Mouse (Mus musculus) hindbrain, embryonic 10.5 days (tissue): Measurements from ENCODE around the gene Tnfrsf26. TPM values are rescaled to one million over a fixed set of nuclear protein-coding genes. Genes with fewer than 3 reads are reported as not detected.
A peak's percentile ranks its signal among the peaks of the same experiment; 100 is the strongest.
"Not testable (repeated sequence)": the region's sequence is repeated elsewhere in the genome, so short reads cannot be mapped to it uniquely, and the experiment has no call there.

Experiments
- DNase-seq: peaks from one replicate; pipeline ENCODE4 v3.0.0-alpha.2; 2017; ENCODE audit warnings: low spot score
- H3K27ac ChIP-seq: fragments of 300-500 bp; sonication (generic); 2 replicates; pipeline ENCODE4 v1.5.1; 2016; ENCODE audit warnings: mild to moderate bottlenecking, moderate library complexity
- H3K27me3 ChIP-seq: fragments of 300-500 bp; sonication (generic); 2 replicates; pipeline ENCODE4 v1.6.1; 2016; ENCODE audit warnings: mild to moderate bottlenecking; ENCODE audit not compliant: poor library complexity, insufficient read depth, severe bottlenecking
- H3K36me3 ChIP-seq: fragments of 300-500 bp; sonication (generic); 2 replicates; pipeline ENCODE4 v1.6.1; 2016; ENCODE audit warnings: mild to moderate bottlenecking, moderate library complexity
- H3K4me1 ChIP-seq: fragments of 300-500 bp; sonication (generic); replicated peaks from 2 replicates; pipeline ENCODE4 v1.6.1; 2016; ENCODE audit warnings: mild to moderate bottlenecking
- H3K4me3 ChIP-seq: fragments of 300-500 bp; sonication (generic); 2 replicates; pipeline ENCODE4 v1.5.1; 2016; ENCODE audit warnings: mild to moderate bottlenecking, moderate library complexity
- H3K9me3 ChIP-seq: fragments of 300-500 bp; sonication (generic); 2 replicates; pipeline ENCODE4 v1.6.1; 2016; ENCODE audit warnings: mild to moderate bottlenecking, moderate library complexity
- WGBS: fragments of 180-500 bp; shearing (Covaris S2); methylation state at CpG from one replicate; pipeline ENCODE4 v1.1.7; 2016; 5-methylcytosine and 5-hydroxymethylcytosine counted together
- polyA plus RNA-seq: library from polyadenylated mRNA; unstranded; fragments of >200 nt; fragmentation: Nextera tagmentation; extraction: Ambion mirVana; gene quantifications from 2 replicates; pipeline ENCODE4 v1.2.1, GENCODE M21; 2016

Gene Tnfrsf26
- 0.18 and 0.31 TPM in 2 replicates for polyA plus RNA-seq

GRCm38 (mm10) chr7:143628540-143628939 lies at the start of gene Tnfrsf26:
Gene Tnfrsf26, minus strand, starts transcription at chr7:143628722.
- no peaks in the 10 kb centered on the region for H3K27me3 ChIP-seq
- no peak for DNase-seq
- 94% methylated on average over 1 of the region's 1 CpGs for WGBS
- H3K4me3 ChIP-seq, result no peak within 1 kb of the TSS
- H3K9me3 ChIP-seq, result no peaks in the 10 kb centered on the region
- no peaks in the 10 kb centered on the region for H3K36me3 ChIP-seq
- H3K27ac ChIP-seq, result no peak within 1 kb of the TSS
- H3K4me1 ChIP-seq, result no peaks in the 10 kb centered on the region

- H3K4me1 ChIP-seq, result no peaks in the 10 kb centered on the region
- H3K4me3 ChIP-seq, result no peak overlapping the region
- H3K27ac ChIP-seq, result no peak overlapping the region
- H3K27me3 ChIP-seq, result no peaks in the 10 kb centered on the region
- no peaks in the 10 kb centered on the region for H3K36me3 ChIP-seq
- DNase-seq, result no peak
- no peaks in the 10 kb centered on the region for H3K9me3 ChIP-seq
Measured at GRCm38 (mm10) chr7:143666427-143667311, 38.1 kb upstream of the Tnfrsf26 start.

DNA sequence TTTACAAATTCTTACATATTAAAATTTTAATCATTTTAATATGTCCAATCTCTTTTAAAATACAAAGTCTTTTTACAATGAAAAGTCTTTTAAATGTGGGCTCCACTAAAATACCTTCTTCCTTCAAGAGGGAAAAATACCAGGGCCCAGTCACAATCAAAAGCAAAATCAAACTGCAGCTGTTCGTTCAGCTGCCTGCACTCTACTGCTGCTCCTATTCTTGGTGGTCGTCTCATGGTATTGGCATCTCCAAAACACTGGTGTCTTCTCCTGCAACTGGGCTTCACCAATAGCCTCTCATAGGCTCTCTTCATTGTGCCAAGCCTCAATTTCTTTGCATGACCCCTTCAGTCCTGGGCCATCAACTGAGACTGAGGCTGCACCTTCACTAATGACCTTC lies 34.9 kb upstream of the Tnfrsf26 start:
- Histone ChIP-seq H3K27ac (no peak overlapping the region), H3K27me3 (no peaks in the 10 kb centered on the region), H3K36me3 (no peaks in the 10 kb centered on the region), H3K9me3 (no peaks in the 10 kb centered on the region), H3K4me3 (no peak overlapping the region), H3K4me1 (no peaks in the 10 kb centered on the region)
- no peak for DNase-seq
- 88% methylated on average over 2 of the region's 2 CpGs for WGBS

DNA sequence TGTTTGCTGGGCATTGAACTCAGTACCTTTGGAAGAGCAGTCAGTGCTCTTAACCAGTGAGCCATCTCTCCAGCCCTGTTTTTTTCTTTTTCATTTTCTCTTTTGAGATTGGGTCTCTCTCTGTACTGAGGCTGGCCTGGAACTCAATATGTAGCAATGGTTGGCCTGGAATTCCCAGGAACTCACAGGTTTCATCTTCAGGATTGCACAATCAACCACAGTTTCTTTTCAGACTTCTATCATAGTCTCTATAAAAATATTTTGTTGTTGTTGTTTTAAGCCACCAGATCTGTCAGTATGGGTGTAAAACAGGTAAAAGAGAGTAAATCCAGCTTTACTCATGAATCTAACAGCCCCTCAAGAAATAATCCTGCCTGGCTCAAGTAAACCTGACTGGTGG lies 32.3 kb upstream of the Tnfrsf26 start:
- no peak overlapping the region for H3K27ac ChIP-seq
- H3K4me3 ChIP-seq, result no peak overlapping the region
- H3K27me3 ChIP-seq, result no peaks in the 10 kb centered on the region
- no peaks in the 10 kb centered on the region for H3K4me1 ChIP-seq
- no peak for DNase-seq
- no peaks in the 10 kb centered on the region for H3K9me3 ChIP-seq
- H3K36me3 ChIP-seq, result no peaks in the 10 kb centered on the region

DNA sequence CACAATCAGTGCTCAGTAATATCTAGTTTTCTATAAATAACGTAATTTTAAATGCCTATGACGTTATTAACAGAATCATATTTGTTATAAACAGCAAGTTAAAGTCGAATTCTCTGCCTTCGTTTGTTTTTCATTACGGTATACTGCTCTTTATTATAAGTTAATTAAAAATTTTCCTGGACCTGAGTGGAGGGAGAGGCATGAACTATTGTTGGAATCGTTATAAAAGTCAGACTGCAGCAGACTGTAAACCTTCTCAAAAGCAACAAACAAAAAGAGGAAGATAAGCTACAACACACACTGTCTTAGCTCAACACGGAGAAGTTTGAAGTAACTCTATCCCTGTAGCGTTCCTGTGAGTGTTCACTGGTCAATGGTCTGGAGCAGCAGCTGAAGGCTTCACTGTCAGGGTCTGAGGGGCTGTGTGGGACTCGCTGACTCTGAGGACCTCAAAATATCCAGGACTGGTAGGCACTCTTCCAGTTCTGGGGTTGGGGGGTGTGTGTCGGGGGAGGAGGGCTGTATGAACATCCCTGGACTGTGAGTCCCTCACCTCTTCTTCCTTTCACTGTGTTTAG lies 21.3 kb upstream of the Tnfrsf26 start:
- H3K27ac ChIP-seq, H3K27me3 ChIP-seq, H3K36me3 ChIP-seq, H3K4me1 ChIP-seq, DNase-seq: not testable (repeated sequence)
- Histone ChIP-seq H3K4me3 (peak overlapping the region; percentile 78), H3K9me3 (peaks cover 16% of the 10 kb centered on the region; the same call in 1 of the 2 replicates)
- WGBS, result 53% methylated on average over 10 of the region's 10 CpGs

DNA sequence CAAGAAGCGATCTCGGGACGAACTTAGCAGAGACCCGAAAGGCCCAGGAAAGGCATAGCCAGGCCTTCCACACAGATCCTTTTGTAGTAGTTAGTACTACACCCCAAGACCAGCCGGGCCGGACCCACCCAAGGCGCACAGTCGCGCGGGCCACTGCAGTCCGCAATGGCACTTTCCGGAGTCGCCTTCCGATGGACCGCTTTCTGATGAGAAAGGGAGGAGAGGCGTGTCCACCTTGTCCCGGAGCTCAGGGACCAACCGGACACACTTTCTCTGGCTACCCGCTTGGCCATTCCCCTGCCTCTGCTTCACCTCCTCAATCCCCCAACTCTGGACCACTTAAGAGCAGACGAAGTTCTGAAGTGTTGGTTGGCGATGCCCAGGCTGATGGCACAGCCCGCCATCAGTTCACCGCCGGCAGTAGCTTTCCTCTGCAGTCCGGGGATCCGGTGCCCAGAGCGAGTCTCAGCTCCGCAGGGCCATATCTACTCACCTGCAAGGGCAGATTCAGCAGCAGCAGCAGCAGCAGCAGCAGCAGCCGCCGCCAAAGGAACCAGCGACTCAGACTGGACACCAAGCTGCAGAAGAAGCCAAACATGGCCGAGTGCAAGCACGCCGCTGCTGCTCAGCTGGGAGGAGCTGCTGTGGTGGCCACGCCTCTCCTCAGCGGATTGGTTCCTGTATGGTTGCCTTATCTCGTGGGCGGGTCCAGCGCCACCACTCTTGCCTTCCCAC lies 20.7 kb upstream of the Tnfrsf26 start, which contains the start of gene Tnfrsf22:
Tnfrsf22 (minus strand) TSS at position 628 of the 735 bp plus-strand sequence.
- peak; percentile 88 for DNase-seq
- 3% methylated on average over 39 of the region's 39 CpGs for WGBS
- Histone ChIP-seq H3K4me1 (no peaks in the 10 kb centered on the region), H3K4me3 (peak within 1 kb of the TSS; percentile 78), H3K9me3 (peaks cover 16% of the 10 kb centered on the region; the same call in 1 of the 2 replicates), H3K27ac (peak within 1 kb of the TSS; percentile 84), H3K27me3 (no peaks in the 10 kb centered on the region), H3K36me3 (no peaks in the 10 kb centered on the region)

- not testable (repeated sequence) for H3K27ac ChIP-seq, H3K4me1 ChIP-seq, H3K27me3 ChIP-seq, H3K4me3 ChIP-seq, DNase-seq, H3K9me3 ChIP-seq, H3K36me3 ChIP-seq
- 91% methylated on average over 2 of the region's 2 CpGs for WGBS
Measured at GRCm38 (mm10) chr7:143643949-143644348, 15.4 kb upstream of the Tnfrsf26 start.

DNA sequence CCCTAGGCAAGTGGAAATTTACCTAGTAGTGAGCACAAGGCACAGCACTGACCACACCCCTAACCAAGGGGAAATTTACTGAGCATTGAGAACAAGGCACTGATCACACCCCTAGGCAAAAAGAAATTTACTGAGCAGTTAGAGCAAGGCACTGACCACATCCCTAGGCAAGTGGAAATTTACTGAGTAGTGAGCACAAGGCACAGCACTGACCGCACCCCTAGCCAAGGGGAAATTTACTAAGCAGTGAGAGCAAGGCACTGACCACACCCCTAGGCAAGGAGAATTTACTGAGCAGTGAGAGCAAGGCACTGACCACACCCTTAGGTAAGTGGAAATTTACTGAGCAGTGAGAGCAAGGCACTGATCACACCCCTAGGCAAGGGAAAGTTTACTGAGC lies 8.2 kb upstream of the Tnfrsf26 start:
- DNase-seq, result no peak
- no peak overlapping the region for H3K4me3 ChIP-seq
- no peaks in the 10 kb centered on the region for H3K27me3 ChIP-seq
- H3K27ac ChIP-seq, result no peak overlapping the region
- 93% methylated on average over 1 of the region's 1 CpGs for WGBS
- no peaks in the 10 kb centered on the region for H3K9me3 ChIP-seq
- no peaks in the 10 kb centered on the region for H3K4me1 ChIP-seq
- H3K36me3 ChIP-seq, result no peaks in the 10 kb centered on the region

- 78% methylated on average over 2 of the region's 2 CpGs for WGBS
- Histone ChIP-seq H3K4me3 (no peak overlapping the region), H3K27ac (no peak overlapping the region), H3K27me3 (no peaks in the 10 kb centered on the region), H3K36me3 (no peaks in the 10 kb centered on the region), H3K4me1 (no peaks in the 10 kb centered on the region), H3K9me3 (no peaks in the 10 kb centered on the region)
- no peak for DNase-seq
Measured at GRCm38 (mm10) chr7:143631503-143631902, 3.0 kb upstream of the Tnfrsf26 start.

DNA sequence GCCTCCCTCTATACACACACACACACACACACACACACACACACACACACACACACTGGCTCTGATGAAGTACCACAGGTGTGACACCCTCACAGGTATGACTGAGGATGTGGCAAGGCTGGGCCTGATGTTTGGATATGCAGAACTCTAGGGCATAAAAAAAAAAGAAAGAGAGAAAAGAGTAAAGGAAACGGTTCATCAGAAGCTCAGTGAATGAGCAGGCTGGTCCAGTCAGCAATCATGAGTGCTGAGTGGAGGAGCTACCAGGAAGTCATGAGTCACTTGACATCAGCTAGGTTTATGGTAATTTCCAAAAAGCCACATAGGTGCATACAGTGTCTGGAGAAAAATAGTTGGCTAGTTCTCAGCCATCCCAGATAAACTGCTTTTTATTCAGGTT lies 979 bp upstream of the Tnfrsf26 start:
- Histone ChIP-seq H3K36me3 (no peaks in the 10 kb centered on the region), H3K4me1 (no peaks in the 10 kb centered on the region), H3K9me3 (no peaks in the 10 kb centered on the region), H3K27ac (no peak overlapping the region), H3K27me3 (no peaks in the 10 kb centered on the region), H3K4me3 (no peak overlapping the region)
- 80% methylated on average over 1 of the region's 1 CpGs for WGBS
- DNase-seq, result no peak

GRCm38 (mm10) chr7:143627555-143628286 lies 801 bp downstream of the Tnfrsf26 start:
- Histone ChIP-seq H3K9me3 (no peaks in the 10 kb centered on the region), H3K27me3 (no peaks in the 10 kb centered on the region), H3K4me1 (no peaks in the 10 kb centered on the region), H3K4me3 (no peak overlapping the region), H3K27ac (no peak overlapping the region), H3K36me3 (no peaks in the 10 kb centered on the region)
- WGBS, result 62% methylated on average over 10 of the region's 10 CpGs
- no peak for DNase-seq

- DNase-seq, result no peak
- no peaks in the 10 kb centered on the region for H3K4me1 ChIP-seq
- no peaks in the 10 kb centered on the region for H3K36me3 ChIP-seq
- H3K27ac ChIP-seq, result no peak overlapping the region
- no peaks in the 10 kb centered on the region for H3K27me3 ChIP-seq
- no peak overlapping the region for H3K4me3 ChIP-seq
- H3K9me3 ChIP-seq, result no peaks in the 10 kb centered on the region
- WGBS, result 61% methylated on average over 2 of the region's 2 CpGs
Measured at GRCm38 (mm10) chr7:143626178-143626577, 2.3 kb downstream of the Tnfrsf26 start.
